Mouse (Mus musculus) heart, embryonic 14.5 days (tissue): Measurements from ENCODE around the gene Lrrc8d. TPM values are rescaled to one million over a fixed set of nuclear protein-coding genes. Genes with fewer than 3 reads are reported as not detected.

ENCODE experiments used
- ATAC-seq: fragments of 200-750 bp; cut with Nextera tagmentation; 2 replicates; pipeline ENCODE4 v1.8.0; 2017; ENCODE audit warnings: low read depth, moderate TSS enrichment; ENCODE audit not compliant: insufficient number of reproducible peaks, insufficient read depth, low FRiP score
- H3K27ac ChIP-seq, 2 experiments: fragments of 200-500 bp in 1 of 2; fragments of 300-500 bp in 1 of 2; sonication (generic) in 1 of 2; replicated peaks in 1 of 2; 2 replicates each; pipeline ENCODE4 v1.5.1; 2012 to 2014; ENCODE audit warnings: low read depth in 2 of 2, low read length in 2 of 2, control low read depth in 1 of 2, mild to moderate bottlenecking in 1 of 2, mixed read lengths in 1 of 2; ENCODE audit not compliant: control insufficient read depth in 1 of 2, insufficient read depth in 1 of 2
- H3K27me3 ChIP-seq: fragments of 300-500 bp; sonication (generic); 2 replicates; pipeline ENCODE4 v1.6.1; 2014; ENCODE audit warnings: mild to moderate bottlenecking, low read length, control low read depth; ENCODE audit not compliant: control insufficient read depth, insufficient read depth
- H3K36me3 ChIP-seq: fragments of 300-500 bp; sonication (generic); 2 replicates; pipeline ENCODE4 v1.6.1; 2014; ENCODE audit warnings: mild to moderate bottlenecking, control low read depth, low read length, mixed read lengths; ENCODE audit not compliant: control insufficient read depth, insufficient read depth
- H3K4me1 ChIP-seq, 2 experiments: fragments of 200-500 bp in 1 of 2; fragments of 300-500 bp in 1 of 2; sonication (generic) in 1 of 2; 2 replicates each; pipeline ENCODE4 v1.6.1; 2012 to 2014; ENCODE audit warnings: low read length in 2 of 2, control low read depth in 1 of 2, mixed read lengths in 1 of 2; ENCODE audit not compliant: control insufficient read depth in 2 of 2, insufficient read depth in 2 of 2
- H3K4me2 ChIP-seq: fragments of 300-500 bp; sonication (generic); 2 replicates; pipeline ENCODE4 v1.6.1; 2014; ENCODE audit warnings: mild to moderate bottlenecking, low read length
- H3K4me3 ChIP-seq, 2 experiments: fragments of 200-500 bp in 1 of 2; fragments of 300-500 bp in 1 of 2; sonication (generic) in 1 of 2; 2 replicates each; pipeline ENCODE4 v1.5.1; 2012 to 2014; ENCODE audit warnings: low read length in 2 of 2, mild to moderate bottlenecking in 2 of 2, control low read depth in 1 of 2, low read depth in 1 of 2, moderate library complexity in 1 of 2; ENCODE audit not compliant: control insufficient read depth in 1 of 2, insufficient read depth in 1 of 2
- H3K9ac ChIP-seq: fragments of 300-500 bp; sonication (generic); 2 replicates; pipeline ENCODE4 v1.6.1; 2014; ENCODE audit warnings: mild to moderate bottlenecking, low read length
- H3K9me3 ChIP-seq: fragments of 300-500 bp; sonication (generic); 2 replicates; pipeline ENCODE4 v1.6.1; 2016; ENCODE audit warnings: low read length, control low read depth; ENCODE audit not compliant: control insufficient read depth
- WGBS: fragments of 180-500 bp; shearing (Covaris S2); extraction: QIAGEN DNeasy Blood & Tissue Kit; methylation state at CpG from one replicate; pipeline ENCODE4 v1.1.7; 2014; 5-methylcytosine and 5-hydroxymethylcytosine counted together
- polyA plus RNA-seq: library from polyadenylated mRNA; unstranded; fragments of >200 nt; fragmentation: Nextera tagmentation; extraction: Ambion mirVana; gene quantifications from 2 replicates; pipeline ENCODE4 v1.2.1, GENCODE M21; 2014

Gene Lrrc8d
- polyA plus RNA-seq, 1 experiment from 2014 or later = 10.2 TPM

DNA sequence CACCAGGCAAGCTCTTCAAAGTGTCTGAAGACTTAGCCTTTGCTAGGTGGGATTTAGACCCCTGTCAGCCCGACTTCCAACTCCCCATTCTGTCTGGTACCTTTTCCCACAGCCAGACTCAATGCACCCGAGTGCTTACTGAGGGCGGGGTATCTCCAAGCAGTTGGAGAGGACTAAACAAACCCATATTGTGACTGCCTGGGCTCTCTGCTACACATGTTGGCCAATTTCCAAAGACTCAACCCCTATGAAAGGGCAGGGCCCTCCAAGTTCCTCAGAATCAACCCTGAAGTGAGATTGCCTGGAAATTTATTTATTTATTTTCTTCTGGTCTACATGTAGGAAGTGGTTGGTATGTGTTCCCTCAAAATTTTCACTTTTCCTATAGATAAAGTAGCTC is 149.9 kb downstream of the Lrrc8d start:
- no peaks in the 10 kb centered on the region for H3K36me3 ChIP-seq
- H3K4me2 ChIP-seq = no peak overlapping the region
- 60% methylated on average over 3 of the region's 3 CpGs for WGBS
- H3K4me3 ChIP-seq = no peak overlapping the region
- H3K9me3 ChIP-seq = no peaks in the 10 kb centered on the region
- H3K27ac ChIP-seq = no peak overlapping the region
- no peaks in the 10 kb centered on the region; a peak in 1 of 4 replicates for H3K4me1 ChIP-seq
- no peaks in the 10 kb centered on the region for H3K27me3 ChIP-seq
- no peak overlapping the region for H3K9ac ChIP-seq
- ATAC-seq = no peak

DNA sequence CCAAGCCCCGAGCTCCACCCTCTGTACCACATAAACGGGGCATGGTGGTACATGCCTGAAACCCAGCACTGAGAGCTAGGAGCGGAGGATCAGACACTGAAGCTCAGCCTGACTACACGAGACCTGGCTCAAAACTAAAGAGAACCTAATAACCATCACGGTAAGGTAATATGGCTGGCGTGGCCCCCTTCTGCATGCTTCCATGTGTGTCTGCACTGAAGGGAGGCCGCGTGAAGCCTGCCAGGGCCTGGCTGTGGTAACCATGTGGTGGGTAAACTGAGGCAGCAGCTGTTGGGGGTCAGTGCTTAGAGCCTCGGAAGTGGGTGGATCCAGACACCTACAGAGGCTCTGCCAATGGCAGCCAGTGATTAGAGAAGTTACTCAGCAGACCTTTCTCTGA is 153.5 kb downstream of the Lrrc8d start:
- 78% methylated on average over 9 of the region's 9 CpGs for WGBS
- ATAC-seq = no peak
- Histone ChIP-seq H3K4me2 (no peak overlapping the region), H3K9me3 (no peaks in the 10 kb centered on the region), H3K9ac (no peak overlapping the region), H3K27ac (no peak overlapping the region), H3K36me3 (no peaks in the 10 kb centered on the region), H3K4me3 (no peak overlapping the region), H3K27me3 (no peaks in the 10 kb centered on the region), H3K4me1 (no peaks in the 10 kb centered on the region; a peak in 1 of 4 replicates)

DNA sequence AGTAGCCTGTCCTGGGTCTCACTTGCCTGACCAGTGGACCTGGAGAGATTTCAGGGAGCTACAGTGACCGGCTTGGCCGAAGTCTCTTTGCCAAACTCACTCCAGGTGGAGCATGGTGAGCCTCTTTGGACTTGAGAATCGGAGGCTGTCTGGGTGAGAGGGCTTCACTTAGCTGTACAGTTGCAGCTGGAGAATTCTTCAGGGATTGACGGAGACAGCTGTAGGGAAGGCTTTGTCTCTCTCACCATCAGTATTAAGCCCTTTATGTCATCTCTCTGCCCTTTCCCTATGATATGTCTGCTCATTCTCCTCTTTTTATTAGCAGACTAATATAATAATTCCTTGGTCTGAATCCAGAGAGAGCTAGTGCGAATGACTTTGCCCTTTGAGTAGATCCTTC is 157.7 kb downstream of the Lrrc8d start:
- Histone ChIP-seq H3K4me1 (no peaks in the 10 kb centered on the region), H3K27me3 (no peaks in the 10 kb centered on the region), H3K9me3 (no peaks in the 10 kb centered on the region), H3K27ac (no peak overlapping the region), H3K4me2 (no peak overlapping the region), H3K36me3 (no peaks in the 10 kb centered on the region), H3K9ac (no peak overlapping the region), H3K4me3 (no peak overlapping the region)
- ATAC-seq = no peak
- 83% methylated on average over 5 of the region's 5 CpGs for WGBS

DNA sequence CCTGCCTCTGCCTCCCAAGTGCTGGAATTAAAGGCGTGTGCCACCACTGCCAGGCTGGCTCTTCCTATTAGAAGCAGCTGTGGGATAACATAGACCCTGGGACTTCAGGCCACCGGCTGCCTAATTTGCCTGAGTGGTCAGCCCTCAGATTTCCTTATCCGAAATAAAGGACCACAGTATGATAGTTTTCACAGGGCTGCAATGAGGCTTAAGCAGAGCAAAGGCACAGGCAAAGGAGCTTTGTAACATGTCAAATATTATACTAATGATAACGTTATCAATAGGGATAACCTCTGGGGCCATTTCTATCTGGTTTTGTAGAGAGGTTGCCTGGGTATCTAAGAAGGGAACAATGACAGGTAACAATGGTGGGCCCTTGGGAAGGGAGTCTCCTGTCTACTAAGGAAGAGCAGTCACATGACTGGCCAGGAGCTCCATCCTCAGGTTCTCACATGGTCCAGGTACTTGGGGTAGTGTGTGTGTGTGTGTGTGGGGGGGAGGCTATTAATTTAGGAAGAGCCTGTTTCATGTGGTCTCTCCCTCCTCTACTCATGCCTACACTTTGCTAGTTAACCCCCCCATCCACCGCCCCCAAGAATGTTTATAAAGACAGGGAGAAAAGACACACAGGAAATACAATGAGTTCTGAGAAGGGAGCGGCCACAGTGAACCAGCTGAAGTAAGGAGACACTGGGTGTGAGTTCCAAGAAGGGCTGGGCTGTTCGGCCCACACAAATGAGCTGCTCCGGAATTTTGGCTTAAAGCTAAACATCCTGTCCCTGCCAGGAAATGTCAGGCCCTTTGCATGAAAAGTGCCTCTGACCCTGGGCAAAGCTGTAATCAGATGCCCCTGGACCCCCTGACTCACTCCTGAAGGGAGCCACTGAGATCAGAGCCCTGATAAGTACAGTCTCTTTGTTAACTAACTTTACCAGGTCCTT is 159.3 kb downstream of the Lrrc8d start:
- WGBS = 59% methylated on average over 8 of the region's 8 CpGs
- no peak overlapping the region for H3K4me3 ChIP-seq
- no peaks in the 10 kb centered on the region for H3K4me1 ChIP-seq
- H3K9me3 ChIP-seq = no peaks in the 10 kb centered on the region
- 0 out of 4 replicates have a peak overlapping the region, but pooled peaks of 1 of the 2 experiments have one; percentile 24 for H3K27ac ChIP-seq
- ATAC-seq = no peak
- H3K36me3 ChIP-seq = no peaks in the 10 kb centered on the region
- no peak overlapping the region for H3K9ac ChIP-seq
- H3K27me3 ChIP-seq = no peaks in the 10 kb centered on the region
- no peak overlapping the region for H3K4me2 ChIP-seq

DNA sequence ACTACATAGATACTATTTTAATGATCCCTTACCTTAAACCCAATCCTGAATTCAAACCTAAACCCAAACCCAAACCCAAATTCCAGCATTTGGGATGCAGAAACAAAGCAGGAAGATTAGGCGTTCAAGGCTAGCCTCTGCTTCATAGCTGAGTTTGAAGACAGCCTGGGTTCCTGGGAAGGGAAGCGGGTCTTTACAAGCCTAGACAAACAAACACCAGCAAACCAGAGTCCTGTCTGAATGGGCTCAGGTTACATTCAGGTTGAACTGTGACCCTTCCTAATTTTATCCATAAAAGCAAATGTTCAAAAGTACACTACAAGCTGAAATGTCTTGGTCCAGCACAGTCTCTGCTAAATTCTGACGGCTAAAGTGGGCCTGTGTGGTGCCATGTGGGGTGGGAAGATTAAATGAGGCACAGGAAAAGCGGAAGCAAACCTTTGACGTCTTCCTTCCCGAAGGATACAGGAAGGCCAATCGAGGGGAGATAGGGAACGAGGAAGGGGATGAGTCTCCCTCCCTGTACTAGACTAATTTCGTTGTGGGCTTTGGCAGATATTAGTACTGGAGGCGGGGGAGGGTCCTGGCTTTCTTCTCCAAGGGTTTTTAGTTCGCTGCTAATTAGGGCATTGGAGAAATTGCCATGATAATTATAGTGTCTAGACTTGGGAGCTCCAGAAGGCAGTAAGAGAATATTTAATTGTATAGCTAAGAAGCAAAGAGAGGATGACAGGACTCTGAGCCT is 160.1 kb downstream of the Lrrc8d start:
- 0 out of 4 replicates have a peak overlapping the region, but pooled peaks of 1 of the 2 experiments have one; percentile 24 for H3K27ac ChIP-seq
- H3K36me3 ChIP-seq = no peaks in the 10 kb centered on the region
- H3K4me3 ChIP-seq = no peak overlapping the region
- 54% methylated on average over 11 of the region's 11 CpGs for WGBS
- no peaks in the 10 kb centered on the region for H3K9me3 ChIP-seq
- no peak overlapping the region for H3K4me2 ChIP-seq
- H3K27me3 ChIP-seq = no peaks in the 10 kb centered on the region
- H3K4me1 ChIP-seq = no peaks in the 10 kb centered on the region
- H3K9ac ChIP-seq = no peak overlapping the region
- no peak for ATAC-seq

DNA sequence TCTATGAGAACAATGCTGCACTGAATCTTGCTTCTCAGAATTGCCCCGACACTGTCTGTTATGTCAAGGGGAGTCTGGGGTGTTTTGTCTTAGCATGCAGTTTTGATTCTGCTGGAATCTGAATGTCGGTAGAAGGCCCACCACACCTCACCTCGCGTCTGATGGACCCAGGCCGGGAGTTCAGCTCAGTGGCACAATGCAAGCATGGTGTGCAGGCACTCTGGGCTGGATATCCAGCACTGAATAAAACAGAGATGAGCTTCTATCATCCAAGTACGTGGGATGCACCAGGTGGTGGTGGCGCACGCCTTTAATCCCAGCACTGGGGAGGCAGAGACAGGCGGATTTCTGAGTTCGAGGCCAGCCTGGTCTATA is 160.7 kb downstream of the Lrrc8d start:
- Histone ChIP-seq H3K4me1 (no peaks in the 10 kb centered on the region), H3K4me3 (no peak overlapping the region), H3K36me3 (no peaks in the 10 kb centered on the region), H3K27me3 (no peaks in the 10 kb centered on the region), H3K4me2 (no peak overlapping the region), H3K9ac (no peak overlapping the region), H3K27ac (no peak overlapping the region), H3K9me3 (no peaks in the 10 kb centered on the region)
- no peak for ATAC-seq
- WGBS = 77% methylated on average over 10 of the region's 10 CpGs

DNA sequence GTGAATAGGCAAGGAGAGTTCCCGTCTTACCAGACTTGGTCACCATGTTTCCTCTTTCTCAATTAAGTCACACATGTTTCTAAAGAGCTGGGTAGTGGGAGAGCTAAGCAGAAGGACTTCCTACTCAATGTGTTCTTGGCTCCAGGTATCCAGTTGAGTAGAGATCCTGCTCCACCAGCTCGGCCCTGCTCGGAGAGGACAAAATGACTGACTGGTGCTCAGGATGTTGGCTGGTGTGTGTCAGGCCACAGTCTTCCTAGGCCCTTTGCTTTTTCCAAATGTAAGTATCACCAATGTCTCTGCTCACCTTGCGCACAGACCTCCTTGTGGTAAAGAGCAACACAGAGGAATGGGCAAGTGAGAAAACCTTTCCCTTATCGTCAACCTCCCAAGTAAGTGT is 161.8 kb downstream of the Lrrc8d start:
- H3K4me2 ChIP-seq = no peak overlapping the region
- no peak for ATAC-seq
- H3K4me3 ChIP-seq = no peak overlapping the region
- H3K4me1 ChIP-seq = no peaks in the 10 kb centered on the region
- no peak overlapping the region for H3K9ac ChIP-seq
- H3K27ac ChIP-seq = no peak overlapping the region
- no peaks in the 10 kb centered on the region for H3K36me3 ChIP-seq
- H3K9me3 ChIP-seq = no peaks in the 10 kb centered on the region
- no peaks in the 10 kb centered on the region for H3K27me3 ChIP-seq
- WGBS = 87% methylated on average over 5 of the region's 5 CpGs
